Mouse (Mus musculus) cerebellum, adult 2 months (tissue): ENCODE results near the gene 1700016C15Rik. TPM values are rescaled to one million over a fixed set of nuclear protein-coding genes. Genes with fewer than 3 reads are reported as not detected.

ENCODE experiments used
- DNase-seq, 2 experiments: peaks; one replicate each; pipeline ENCODE4 v3.0.0; 2021
- H3K27ac ChIP-seq: fragments of 200-500 bp; 2 replicates; pipeline ENCODE4 v1.5.1; 2012; ENCODE audit warnings: low read length, control low read depth, inconsistent platforms; ENCODE audit not compliant: insufficient read depth
- H3K27me3 ChIP-seq: fragments of 200-500 bp; 2 replicates; pipeline ENCODE4 v1.6.1; 2012; ENCODE audit warnings: inconsistent platforms, mild to moderate bottlenecking, low read length, moderate library complexity; ENCODE audit not compliant: control insufficient read depth, insufficient read depth
- H3K4me1 ChIP-seq: fragments of 200-500 bp; 2 replicates; pipeline ENCODE4 v1.6.1; 2011; ENCODE audit warnings: low read length; ENCODE audit not compliant: control insufficient read depth, insufficient read depth
- H3K4me3 ChIP-seq: fragments of 200-500 bp; replicated peaks from 2 replicates; pipeline ENCODE3; 2011; ENCODE audit warnings: mild to moderate bottlenecking, low read depth, low read length, control low read depth; ENCODE audit not compliant: insufficient read depth
- CTCF ChIP-seq: fragments of 200-500 bp; IDR thresholded peaks from 2 replicates; pipeline ENCODE4 v1.5.1; 2011; ENCODE audit warnings: low read depth, mild to moderate bottlenecking, control low read depth, low read length, moderate library complexity, borderline replicate concordance; ENCODE audit not compliant: insufficient read depth
- POLR2A ChIP-seq: fragments of 200-500 bp; IDR thresholded peaks from 2 replicates; pipeline ENCODE4 v1.6.1; 2011; ENCODE audit warnings: low read length, control low read depth, borderline replicate concordance; ENCODE audit not compliant: insufficient read depth
- WGBS: fragments of 180-500 bp; shearing (Covaris S2); methylation state at CpG from one replicate; pipeline ENCODE4 v1.1.7; 2018; 5-methylcytosine and 5-hydroxymethylcytosine counted together
- polyA plus RNA-seq: library from polyadenylated mRNA; depleted of rRNA; stranded (reverse); fragments of >200 nt; gene quantifications from 2 replicates; pipeline ENCODE4 v1.2.3, GENCODE M21; 2012

1700016C15Rik gene
- polyA plus RNA-seq, 1 experiment: not detected

DNA sequence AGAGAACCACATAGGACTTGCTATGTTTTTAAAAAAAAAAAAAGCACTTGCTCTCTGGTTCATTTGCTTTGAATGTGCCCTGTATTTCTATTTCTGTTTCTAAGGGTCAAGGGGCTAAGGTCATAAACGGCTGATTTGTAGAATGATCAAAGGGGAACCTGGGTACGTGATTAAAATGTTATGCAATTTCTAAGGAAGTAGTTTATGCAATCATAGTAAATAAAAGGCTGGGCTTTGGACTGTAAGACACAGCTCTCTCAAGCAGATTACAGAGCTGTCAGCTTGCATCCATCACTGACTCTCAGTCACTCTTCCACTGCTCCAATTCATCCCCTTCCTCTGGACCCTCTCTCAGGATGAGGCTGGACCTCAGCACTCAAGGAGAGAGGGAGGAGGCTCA lies 18.6 kb upstream of the 1700016C15Rik start:
- 76% methylated on average over 2 of the region's 2 CpGs for WGBS
- no peak for TF ChIP-seq POLR2A
- TF ChIP-seq CTCF: no peak
- Histone ChIP-seq H3K4me1 (no peaks in the 10 kb centered on the region), H3K4me3 (no peak overlapping the region), H3K27ac (no peak overlapping the region), H3K27me3 (no peaks in the 10 kb centered on the region)
- DNase-seq: no peak

DNA sequence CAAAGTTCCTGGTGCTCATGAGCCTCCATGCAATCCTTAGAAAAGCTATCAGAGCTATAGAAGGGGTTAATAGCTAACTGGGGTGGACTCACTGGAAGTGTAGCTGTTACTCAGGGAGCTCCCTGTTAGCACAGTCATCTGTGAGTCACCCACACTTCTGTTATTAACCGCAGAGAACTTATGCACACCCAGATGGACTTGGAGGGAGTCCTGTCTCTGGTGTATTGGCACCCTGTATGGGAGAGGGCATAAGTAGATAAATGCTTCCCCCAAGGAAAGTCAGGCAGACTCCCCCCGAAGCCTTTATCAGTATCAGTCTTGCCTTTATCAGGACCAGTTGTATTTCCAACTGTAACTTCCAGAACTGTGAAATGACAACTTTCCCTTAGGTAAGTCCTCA lies 18.2 kb upstream of the 1700016C15Rik start:
- WGBS: 91% methylated on average over 2 of the region's 2 CpGs
- no peak overlapping the region for H3K4me3 ChIP-seq
- no peaks in the 10 kb centered on the region for H3K27me3 ChIP-seq
- TF ChIP-seq POLR2A: no peak
- no peak for TF ChIP-seq CTCF
- no peak for DNase-seq
- H3K4me1 ChIP-seq: no peaks in the 10 kb centered on the region
- H3K27ac ChIP-seq: no peak overlapping the region

DNA sequence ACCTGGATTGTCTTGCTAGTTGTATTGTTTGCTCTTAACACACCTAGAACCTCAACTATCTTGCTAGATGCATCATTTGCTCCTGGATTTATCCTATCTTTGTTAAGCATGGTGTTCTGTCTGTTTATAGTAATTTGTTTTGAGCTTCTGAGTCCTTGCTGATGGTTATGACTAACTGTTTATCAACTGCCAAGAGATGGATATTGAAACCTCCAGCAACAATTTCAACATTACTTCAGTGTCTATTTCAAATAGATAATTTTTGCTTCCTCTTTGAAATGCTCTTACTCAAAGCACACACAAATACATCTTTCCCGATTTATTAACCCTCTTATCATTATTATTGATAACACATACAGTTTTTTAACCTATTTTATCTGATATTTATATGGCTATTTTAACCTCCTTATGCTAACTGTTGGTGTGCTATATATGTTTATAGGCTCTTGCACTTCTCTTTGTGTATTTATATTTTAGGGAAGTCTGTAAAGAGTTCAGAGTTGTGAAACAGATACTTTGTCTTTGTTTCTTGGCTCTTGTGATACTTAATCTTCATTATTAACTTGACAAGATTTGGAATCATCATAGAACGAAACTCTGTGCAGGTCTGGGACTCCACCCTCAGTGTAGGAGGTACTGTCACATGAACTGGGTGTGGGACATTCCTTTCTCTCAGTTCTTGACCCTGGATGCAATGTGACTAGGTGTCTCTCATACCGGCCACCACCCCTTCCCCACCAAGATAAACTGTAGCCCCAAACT lies 15.8 kb upstream of the 1700016C15Rik start:
- Histone ChIP-seq H3K27me3 (no peaks in the 10 kb centered on the region; the same call in 1 of the 2 replicates), H3K27ac (no peak overlapping the region), H3K4me3 (no peak overlapping the region), H3K4me1 (no peaks in the 10 kb centered on the region)
- 86% methylated on average over 3 of the region's 3 CpGs for WGBS
- TF ChIP-seq POLR2A (no peak), CTCF (no peak)
- no peak for DNase-seq

DNA sequence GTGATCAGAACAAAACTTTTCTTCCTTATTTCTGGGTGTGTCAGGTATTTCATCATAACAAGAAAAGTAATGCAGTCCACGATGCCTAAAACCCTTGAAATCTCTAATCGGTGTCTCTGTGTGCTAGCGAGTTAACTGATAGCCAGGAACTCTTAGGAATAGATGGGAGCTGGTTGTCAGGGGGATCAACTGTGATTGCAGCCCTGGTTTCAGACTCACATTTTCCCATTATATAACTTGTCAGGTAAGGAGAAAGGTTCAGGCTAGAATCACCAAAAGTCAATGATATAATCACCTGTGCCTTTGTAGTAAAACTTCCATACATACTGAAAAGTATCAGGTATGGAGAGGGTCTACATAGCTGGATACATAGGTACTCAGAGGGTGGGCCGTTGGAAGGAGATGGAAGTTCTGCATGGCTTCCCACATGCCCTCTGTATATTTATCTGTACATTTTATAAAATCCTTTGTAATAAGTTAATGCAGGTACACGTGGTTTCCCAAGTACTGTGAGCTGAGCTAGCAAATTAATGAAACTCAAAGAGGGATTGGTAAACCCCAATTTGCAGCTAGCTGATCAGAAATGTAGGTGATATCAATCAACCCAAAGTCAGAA lies 15.1 kb upstream of the 1700016C15Rik start:
- H3K4me1 ChIP-seq: no peaks in the 10 kb centered on the region
- 93% methylated on average over 5 of the region's 5 CpGs for WGBS
- DNase-seq: no peak
- no peaks in the 10 kb centered on the region; the same call in 1 of the 2 replicates for H3K27me3 ChIP-seq
- H3K27ac ChIP-seq: no peak overlapping the region
- H3K4me3 ChIP-seq: no peak overlapping the region
- TF ChIP-seq POLR2A: no peak
- no peak for TF ChIP-seq CTCF

DNA sequence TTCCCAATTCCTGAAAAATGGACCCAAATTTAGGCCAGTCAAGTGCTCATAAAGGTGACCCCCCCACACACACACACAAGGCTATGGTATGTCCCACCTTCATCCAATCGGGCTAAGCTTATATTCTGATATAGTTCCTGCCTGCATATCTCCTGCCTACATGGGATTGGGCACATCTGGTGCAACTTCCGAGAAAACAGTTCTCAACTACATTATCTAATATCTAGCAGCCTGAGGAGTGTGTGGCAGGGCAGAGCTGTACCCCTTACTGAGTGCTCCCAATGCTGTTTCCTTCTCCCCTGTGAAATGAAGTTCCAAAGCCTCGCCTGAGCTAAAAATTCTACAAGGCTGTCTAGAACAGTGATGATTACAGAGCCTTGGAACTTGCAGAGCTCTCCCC lies 13.2 kb upstream of the 1700016C15Rik start:
- Histone ChIP-seq H3K27me3 (no peaks in the 10 kb centered on the region; the same call in 1 of the 2 replicates), H3K27ac (no peak overlapping the region), H3K4me3 (no peak overlapping the region), H3K4me1 (no peaks in the 10 kb centered on the region)
- TF ChIP-seq POLR2A (no peak), CTCF (no peak)
- WGBS: 91% methylated on average over 3 of the region's 3 CpGs
- no peak for DNase-seq

DNA sequence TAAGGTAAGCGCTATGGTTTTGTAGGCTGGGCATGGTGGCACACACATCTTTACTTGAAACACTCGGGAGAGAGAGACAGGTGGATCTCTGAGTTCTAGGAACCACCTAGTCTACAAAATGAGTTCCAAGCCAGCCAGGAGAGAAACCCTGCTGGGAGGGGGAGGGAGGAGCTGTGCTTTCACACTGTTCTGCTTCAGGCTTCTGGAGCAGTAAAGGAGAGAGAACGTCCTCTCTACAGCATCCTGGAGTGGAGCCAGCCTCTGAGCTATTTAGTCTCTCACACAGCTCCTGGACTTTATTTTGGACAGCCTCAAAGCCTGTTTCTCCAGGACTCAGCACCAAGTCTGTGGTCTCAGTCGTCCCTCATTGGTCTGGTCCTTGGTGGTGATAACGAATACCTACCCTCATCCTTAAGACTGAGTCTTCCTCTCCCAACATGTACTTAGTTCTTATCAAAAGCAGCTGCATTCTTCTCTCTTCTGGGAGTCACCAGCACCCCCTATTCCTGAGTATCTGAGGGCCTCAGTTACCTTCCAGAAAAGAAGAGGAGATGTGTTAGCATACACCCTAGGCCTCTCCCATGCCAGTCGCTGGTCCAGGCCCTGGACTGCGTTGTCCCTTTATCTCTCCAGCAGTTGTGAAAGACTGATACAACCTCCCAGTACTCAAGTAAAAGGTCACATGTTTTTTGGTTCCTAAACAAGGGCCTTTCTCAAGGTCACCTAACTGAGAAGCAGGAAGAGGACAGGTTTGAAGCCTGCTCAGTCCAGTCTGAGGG lies 12.4 kb upstream of the 1700016C15Rik start:
- TF ChIP-seq POLR2A (no peak), CTCF (no peak)
- Histone ChIP-seq H3K4me3 (no peak overlapping the region), H3K27me3 (no peaks in the 10 kb centered on the region; the same call in 1 of the 2 replicates), H3K4me1 (no peaks in the 10 kb centered on the region), H3K27ac (no peak overlapping the region)
- no peak for DNase-seq
- 62% methylated on average over 7 of the region's 7 CpGs for WGBS

DNA sequence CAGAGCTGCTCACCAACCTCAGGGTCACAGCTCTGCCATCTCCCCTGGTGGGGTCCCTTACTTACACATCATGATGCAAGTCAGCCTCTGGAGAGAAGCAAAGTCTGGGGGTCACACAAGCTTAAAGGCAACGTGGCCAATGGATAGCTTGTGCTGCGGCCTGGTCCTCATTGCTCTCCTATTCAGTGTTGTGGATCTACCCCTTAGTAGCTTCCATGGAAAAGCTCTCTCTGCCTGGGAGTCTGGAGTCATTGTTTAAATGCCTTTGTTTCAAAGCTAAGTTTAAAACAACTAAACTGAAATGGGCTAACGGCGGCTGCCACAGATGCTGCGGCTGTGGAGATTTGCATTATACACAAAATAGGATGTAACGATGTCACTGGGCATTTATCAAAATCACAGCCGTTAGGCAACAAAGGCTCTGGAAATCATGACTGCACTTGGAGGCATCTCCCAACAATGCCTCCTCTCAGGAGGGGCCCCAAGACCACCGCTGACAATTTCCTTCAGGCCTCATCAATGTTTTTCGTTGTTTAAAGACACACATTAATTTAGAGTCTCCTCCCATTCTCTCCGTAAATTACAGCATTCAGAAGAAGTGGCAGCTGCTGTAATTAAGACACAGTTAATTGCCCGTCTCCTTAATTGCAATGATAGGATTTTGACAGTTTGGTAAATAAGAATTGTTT lies 11.1 kb upstream of the 1700016C15Rik start:
- Histone ChIP-seq H3K4me1 (no peaks in the 10 kb centered on the region), H3K4me3 (no peak overlapping the region), H3K27ac (no peak overlapping the region), H3K27me3 (no peaks in the 10 kb centered on the region; the same call in 1 of the 2 replicates)
- 52% methylated on average over 11 of the region's 11 CpGs for WGBS
- DNase-seq: no peak
- TF ChIP-seq CTCF (no peak), POLR2A (no peak)
